Mouse (Mus musculus) ES-E14 (cell line): ENCODE measurements at regions not wholly inside any gene's neighbourhood (a gene's known extent, or its start where the extent isn't known, plus 50 kb on each side); places are given as distances from the start of the nearest gene placed in this dataset.

Source experiments
- CHD2 ChIP-seq: IDR thresholded peaks from 2 replicates; pipeline ENCODE4 v1.6.1; 2014; ENCODE audit warnings: mild to moderate bottlenecking, low read depth, low read length, inconsistent platforms
- MAFK ChIP-seq: IDR thresholded peaks from 2 replicates; pipeline ENCODE4 v1.6.1; 2014; ENCODE audit warnings: mild to moderate bottlenecking, low read depth, low read length, inconsistent platforms; ENCODE audit not compliant: insufficient read depth
- ZC3H11A ChIP-seq: IDR thresholded peaks from 2 replicates; pipeline ENCODE4 v1.6.1; 2012; ENCODE audit warnings: low read depth, mild to moderate bottlenecking, inconsistent platforms, low read length, borderline replicate concordance
- ZNF384 ChIP-seq: IDR thresholded peaks from 2 replicates; pipeline ENCODE4 v1.6.1; 2012; ENCODE audit warnings: low read depth, low read length, inconsistent platforms

DNA sequence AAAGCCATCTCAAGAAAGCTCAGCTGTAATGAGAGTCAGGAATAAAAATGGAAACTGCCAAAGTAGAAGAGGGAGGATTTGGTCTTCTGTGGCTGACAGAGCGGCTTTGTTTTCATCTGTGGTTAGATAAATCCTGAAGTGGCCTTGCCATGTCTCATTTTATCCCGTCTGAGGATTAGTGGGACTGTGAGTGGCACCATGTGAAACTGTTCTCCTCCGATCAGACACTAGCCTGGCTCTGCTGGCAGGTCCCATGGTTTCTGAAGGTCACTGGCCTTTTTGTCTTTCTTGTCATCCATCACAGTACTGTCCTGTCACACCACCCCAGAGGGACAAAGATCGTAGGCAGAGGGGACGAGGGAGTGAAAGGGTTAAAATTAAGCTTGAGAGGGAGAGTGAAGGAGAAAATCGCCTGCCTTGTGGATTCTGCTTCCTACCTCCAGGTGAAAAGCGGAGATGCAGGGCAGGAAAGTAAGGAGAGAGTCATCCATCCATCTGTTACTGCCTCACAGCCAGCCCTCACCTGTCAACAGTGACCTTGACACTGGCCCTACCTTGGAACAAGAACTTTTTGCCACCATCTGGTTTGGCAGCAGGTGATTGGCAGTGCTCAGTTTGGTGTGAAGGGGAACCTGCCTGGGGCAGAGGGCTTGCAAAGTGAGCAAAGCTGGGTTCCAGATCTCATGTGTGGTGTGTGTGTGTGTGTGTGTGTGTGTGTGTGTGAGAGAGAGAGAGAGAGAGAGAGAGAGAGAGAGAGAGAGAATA, 63.2 kb upstream of the Glce start:
- TF ChIP-seq CHD2 (no peak), ZNF384 (no peak), MAFK (no peak), ZC3H11A (no peak)
